Mouse (Mus musculus): ENCODE results near the gene Ifna5.

Ifna5 gene

DNA sequence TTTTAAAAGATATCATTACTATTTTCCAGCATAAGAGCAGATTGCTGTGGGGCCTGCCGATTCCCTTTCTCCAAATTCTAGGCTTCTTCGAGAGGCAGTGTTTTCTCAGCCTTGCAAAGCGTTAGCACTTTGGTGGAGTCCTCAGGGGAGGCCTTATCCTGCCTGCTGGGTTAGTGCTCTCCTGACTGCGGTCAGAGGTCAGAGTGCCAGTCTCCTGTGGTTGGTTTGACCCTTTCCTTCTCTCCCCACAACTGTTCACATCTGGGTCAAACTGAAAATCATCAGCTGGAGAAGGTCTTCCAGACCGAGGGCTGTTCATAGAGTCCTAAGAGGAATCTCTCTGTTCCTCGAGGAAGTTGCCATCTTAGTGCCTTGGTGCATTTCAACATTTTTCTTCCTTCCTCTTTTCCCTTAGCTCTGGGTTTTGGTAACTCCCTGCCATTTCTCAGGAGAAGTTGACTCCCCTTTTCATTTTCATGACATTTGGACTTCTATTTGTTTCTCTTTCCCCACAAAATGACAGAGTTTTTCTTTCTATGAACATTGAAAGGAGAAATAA lies 29.8 kb downstream of the Ifna5 start:
- DNase-seq = no peak

DNA sequence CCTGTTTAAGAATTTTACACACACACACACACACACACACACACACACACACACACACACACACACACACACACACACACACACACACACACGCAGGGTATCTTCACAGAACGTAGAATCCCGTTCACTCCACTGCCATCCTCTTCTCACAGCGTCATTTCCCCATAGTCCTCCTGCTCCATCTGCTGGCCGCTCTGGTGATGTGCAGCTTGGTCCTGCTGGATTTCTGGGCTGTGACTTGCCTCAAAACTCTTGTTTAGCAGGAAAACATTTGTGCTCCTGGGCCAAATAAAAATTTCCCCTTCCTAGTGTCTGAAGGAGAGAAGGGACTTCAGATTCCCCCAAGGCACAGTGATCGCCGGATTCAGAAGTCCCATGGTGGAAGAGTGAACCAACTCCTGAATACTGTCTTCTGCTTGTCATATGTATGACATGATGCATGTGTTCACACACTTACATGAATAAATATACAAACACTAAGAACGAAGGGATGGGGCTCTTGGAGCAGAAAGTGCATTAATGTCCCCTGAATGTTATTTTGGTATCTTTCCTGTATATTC lies 32.1 kb downstream of the Ifna5 start:
- peak; percentile 75 to 82 for DNase-seq

DNA sequence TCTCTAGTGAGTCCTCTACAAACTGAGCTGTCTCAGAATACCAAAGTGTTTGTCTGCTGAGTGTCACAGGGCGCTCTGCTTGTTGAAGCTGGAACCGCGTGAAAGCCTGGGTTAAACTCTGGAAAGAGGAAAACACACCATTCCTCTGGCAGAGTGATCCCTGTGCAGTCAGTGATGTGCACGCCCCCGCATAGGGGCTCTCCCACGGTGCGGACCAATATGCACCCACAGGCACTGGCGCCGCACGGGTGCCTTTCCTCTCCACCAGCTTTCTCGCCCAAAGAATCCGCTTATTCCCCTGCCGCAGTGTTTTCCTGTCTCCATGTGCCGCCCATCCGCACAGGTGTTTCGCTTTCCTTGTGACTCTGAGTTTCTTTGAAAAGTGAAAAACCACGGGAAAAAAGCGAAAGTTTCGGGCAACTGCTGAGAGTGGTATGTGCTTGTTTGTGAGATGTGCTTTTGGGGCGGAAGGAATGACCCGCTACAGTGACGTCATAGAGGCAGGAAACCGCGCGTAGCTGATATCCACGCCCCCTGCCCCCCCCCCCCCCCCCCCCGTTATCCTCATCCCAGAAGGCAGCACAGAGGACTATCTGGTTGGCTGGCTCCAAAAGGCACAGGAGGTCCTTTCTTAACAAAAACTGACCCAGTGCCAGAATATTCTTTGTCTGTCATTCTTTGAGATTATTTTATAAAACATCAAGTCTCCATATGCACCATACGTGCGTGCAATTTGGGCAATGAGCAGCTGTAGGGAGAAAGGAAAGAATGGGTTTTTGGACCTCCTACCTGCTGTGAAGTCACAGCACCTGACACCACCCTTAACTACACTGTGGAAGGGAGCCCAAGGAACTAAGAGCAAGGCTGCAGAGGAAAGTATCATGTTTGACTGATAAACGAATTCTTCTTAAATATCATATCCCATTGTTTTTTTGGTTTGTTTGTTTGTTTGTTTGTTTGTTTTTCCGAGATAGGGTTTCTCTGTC lies 32.9 kb downstream of the Ifna5 start:
- peak; percentile 18 to 28 for DNase-seq

DNA sequence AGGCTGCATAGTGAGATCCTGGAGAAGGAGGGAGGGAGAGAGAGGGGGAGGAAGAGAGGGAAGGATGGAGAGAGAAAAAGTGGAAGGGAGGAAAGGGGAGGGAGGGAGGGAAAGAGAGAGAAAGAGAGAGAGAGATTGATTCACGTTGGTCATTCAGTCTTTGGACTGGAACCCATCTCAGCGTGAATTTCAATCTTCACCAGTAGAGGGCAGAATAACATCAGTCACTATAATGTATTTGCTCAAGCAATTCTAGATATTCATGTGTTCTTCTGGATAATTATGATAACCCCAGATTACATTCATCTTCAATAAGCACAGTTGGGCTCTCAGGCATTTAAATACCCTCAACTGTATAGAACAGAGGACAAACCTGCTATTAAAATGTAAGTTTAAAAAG lies 37.4 kb downstream of the Ifna5 start:
- peak in 1 of 2 experiments; percentile 10 for DNase-seq

DNA sequence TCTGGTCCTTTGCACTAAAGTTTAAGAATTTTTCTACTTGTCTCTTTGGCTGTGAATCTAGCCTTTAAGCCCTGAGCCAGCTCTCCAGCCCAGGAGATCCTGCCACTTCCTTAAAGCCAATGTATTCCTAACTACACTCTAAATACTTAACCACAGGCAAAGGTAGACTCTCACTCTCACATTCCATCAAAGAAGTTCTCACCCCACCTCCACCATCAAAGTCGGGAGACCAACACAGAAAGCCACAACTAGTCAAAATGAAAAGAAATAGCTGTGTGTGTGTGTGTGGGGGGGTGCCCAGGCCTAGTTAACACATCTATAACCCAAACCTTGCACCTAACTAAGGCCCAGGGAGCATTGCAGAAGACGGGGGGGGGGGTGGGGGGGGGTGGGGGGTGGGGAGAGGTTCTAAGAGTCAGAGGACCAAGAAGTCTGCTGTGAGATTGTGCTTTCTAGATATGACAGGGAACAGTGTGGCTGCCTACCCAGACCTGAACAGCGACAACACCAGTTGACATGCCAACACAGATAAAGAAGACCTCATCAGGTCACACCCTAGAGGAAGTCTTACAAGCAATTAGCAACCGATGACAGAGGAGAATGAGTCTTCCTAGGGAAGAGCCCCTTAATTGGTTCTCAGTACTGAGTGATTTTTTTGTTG lies 40.2 kb downstream of the Ifna5 start:
- DNase-seq = no peak

DNA sequence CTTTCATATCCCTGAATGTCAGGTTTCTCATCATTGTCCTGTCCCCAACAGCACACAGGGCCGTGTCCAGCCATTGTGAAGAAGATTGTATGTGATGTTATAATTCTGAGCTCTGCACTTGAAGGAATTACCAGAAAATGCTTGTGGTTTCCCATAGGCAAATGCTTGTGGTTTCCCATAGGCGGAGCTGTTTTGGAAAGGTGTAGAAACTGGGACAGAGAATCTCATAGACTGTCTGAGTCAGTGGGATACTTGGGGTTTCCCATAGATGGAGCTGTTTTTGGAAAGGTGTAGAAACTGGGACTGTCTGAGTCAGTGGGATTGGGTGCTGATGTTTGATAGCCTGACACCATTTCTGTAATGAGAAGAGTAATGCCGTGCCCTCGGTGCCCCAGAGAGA lies 41.2 kb downstream of the Ifna5 start:
- no peak for DNase-seq

DNA sequence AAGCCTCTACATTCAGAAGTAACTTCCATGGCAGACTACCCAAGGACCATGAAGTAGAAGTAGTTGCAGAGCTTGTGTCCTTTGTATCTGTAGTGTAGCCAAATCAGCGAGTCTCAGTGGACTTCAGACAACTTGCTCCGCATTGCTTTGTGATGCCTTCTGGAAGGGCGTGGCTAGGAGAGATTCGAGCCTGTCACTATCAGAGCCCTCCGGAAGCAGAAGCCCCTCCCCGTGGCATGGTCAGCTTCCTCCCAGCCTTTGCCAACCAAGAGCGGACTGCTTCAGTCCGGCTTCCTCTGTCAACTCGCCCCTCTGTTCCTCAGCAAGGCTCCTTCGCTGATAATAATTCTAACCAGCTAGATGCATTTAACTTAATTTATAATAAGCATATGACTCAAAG lies 42.9 kb downstream of the Ifna5 start:
- no peak for DNase-seq

DNA sequence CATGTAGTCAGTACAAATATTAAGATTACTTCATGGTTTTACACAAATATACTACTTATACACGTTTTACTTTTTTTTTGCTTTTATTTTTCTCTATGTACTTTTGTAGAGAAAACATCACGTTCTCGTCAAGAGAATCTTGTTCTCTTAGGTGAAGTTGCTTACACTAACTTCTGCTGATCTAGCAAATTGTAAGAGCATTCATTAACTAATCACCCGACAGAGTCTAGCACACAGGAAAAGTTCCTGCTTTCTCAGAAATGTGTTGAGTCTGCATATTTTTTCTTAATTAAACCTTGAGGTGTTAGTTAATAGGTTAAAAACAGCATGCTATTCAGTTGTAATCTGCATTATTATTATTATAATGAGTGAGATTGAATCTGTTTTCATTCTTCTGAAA lies 43.4 kb downstream of the Ifna5 start:
- DNase-seq = no peak

DNA sequence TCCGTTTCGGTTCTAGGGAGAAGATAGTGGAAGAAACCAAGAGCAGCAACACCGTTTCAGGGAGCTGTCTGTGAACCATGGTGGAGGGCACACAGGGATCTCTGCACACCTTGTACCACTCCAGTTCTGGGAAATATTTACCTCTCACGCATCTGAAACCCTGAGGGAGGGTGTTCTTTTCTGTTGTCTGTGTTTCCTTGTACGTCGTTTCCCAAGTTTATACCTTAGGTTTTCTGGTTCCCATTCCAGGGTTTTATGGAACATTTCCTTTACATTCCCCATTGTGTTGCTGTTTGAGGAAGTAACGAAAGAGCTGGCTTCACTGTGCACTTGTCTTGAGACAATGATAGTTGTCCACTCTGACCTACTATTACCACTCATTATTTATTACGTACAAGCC lies 44.8 kb downstream of the Ifna5 start, which contains the start of gene Ifne:
Gene Ifne, minus strand, starts transcription at position 101 of the 400 bp plus-strand sequence.
- no peak for DNase-seq
